Mouse (Mus musculus): ENCODE data around the gene Zmiz1. TPM values are rescaled to one million over a fixed set of nuclear protein-coding genes. Genes with fewer than 3 reads are reported as not detected.
A peak's percentile ranks its signal among the peaks of the same experiment; 100 is the strongest.

Gene Zmiz1
- total RNA-seq, 2 experiments from 2014 or later = 27.4 to 34.5 TPM

DNA sequence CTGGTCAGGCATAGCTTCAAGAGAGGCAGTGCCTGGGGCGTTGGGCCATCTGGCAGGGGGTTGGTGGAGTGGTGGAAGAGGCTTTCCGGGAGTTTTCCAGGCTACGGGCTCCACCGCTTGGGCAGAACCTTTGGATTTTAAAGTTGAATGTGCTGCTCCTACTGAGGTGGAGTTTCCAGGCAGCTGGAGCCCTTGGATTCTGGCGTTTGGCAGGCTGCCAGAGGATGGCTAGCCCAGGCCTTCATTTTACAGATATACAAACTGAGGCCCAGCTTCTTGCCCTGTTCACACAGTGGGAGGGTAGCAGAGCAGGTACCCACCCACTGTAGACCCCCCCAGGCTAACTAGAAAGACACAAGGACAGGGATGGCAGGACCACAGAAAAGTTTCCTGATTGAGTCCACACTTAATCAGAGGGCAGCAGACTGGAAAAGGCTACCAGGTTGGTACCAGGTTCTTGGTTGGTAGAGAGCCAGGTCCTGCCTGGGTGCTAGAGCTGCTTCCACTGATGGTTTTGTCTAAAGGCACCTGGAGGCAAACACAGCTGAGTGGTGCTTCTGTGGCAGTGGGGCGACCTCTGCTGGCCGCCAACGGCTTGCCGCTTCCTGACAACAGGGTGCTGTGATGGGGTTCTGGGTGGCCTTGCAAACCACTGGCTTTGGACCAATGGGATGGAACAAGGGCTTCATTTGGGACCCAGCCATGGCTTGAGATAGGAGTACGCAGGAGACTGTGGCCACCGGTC lies 106.5 kb downstream of the Zmiz1 start:
- intact Hi-C loops (cut with DNase I) = loop anchor here (1.0 to 10.0 kb wide), 7 partner anchors 106 to 1071 kb away; partner anchors contain the start of gene Zmiz1
- Histone ChIP-seq H3K27ac (peak overlapping the region; percentile 46), H3K4me3 (no peak overlapping the region)
- TF ChIP-seq CTCF (IDR thresholded peaks at IDR 0.05) = peak; percentile 96
- peak; percentile 91 for DNase-seq

GRCm38 (mm10) chr14:25567245-25567644 lies 108.3 kb downstream of the Zmiz1 start:
- Histone ChIP-seq H3K27ac (no peak overlapping the region), H3K4me3 (no peak overlapping the region)
- intact Hi-C loops (cut with DNase I) = loop anchor here (5.0 to 10.0 kb wide), 5 partner anchors 185 to 1072 kb away; no protein-coding TSS in a partner anchor
- TF ChIP-seq CTCF (IDR thresholded peaks at IDR 0.05) = peak; percentile 88
- peak; percentile 82 for DNase-seq

DNA sequence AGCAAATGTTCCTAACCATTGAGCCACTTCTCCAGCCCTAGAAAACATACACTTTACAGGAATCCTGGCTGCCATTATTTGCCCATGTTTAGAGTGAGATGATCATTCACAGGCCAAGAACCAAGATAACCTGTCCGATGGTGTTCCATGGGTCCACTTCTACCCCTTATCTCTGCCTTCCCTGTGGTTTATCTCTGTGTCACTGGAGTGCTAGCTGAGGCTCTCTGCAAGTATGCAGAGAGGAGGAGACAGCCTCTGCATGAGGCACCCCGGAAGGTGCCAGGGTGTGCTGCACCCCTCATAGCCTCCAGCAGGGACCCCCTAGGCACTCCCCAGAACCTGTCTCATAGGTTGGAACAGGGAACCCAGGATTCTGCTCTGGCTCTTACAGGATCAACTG lies 108.9 kb downstream of the Zmiz1 start:
- TF ChIP-seq CTCF (IDR thresholded peaks at IDR 0.05) = no peak
- Histone ChIP-seq H3K4me3 (no peak overlapping the region), H3K27ac (no peak overlapping the region)
- DNase-seq = no peak
- intact Hi-C loops (cut with DNase I) = loop anchor here (5.0 to 10.0 kb wide), 5 partner anchors 186 to 1073 kb away; no protein-coding TSS in a partner anchor

DNA sequence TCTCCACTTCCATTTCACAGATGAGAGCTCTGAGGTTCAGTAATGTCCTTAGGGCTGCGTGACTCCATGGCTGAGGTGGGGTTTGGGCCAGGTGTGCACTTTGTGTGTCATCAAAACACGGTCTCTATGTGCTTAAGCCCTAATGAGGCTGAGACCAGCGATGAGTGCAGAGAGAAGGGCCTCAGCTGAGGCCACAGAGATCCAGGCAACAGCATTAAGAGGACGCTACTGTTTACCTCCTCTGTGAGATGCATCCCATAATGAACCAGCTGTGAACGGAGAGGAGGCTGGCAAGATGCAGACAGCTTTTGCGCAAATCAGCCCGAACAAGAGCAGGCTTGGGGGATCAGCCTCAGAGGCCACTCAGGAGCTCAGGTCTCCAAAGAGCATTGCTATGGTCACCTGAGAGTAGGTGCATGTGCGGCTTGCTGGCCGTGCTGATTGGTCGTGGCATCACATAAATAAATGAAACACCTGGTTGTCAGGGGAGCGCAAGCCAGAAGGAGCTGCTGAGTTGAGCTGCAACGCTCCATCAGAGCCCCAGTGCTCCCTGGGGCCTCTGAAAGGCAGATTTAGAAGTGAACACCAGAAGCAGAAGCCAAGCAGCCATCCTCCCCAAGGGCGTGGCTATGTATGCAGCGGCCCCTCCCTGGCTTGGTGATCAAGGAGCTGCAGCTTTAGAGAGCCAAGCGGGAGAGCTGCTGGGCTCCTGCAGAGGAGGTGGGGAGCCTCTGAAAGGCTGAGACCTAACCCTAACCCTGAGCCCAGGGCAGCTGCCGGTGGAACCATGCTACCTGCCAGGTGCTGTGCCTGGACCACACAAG lies 115.3 kb downstream of the Zmiz1 start:
- intact Hi-C loops (cut with DNase I) = no loop called here
- Histone ChIP-seq H3K4me3 (no peak overlapping the region), H3K27ac (no peak overlapping the region)
- DNase-seq = peak; percentile 43
- no peak for TF ChIP-seq CTCF (IDR thresholded peaks at IDR 0.05)

DNA sequence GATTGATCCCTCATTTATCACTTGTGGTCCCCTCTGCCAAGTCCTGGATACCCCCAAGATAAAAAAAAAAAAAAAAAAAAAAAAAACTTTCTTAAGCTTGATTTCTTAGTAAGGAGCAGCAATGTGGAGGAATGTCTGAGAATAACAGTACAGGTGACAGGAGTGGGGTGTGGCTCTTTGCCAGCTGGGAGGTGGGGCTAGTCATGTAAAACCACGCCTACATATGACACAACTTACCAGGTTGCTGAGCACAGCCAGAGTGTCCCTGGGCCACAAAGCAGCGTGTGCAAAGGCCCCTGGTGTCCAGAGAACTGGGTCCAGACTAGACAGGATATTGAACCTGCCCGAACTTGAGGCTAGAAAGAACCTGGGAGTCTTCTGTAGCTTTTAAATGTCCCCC lies 117.7 kb downstream of the Zmiz1 start:
- no peak for TF ChIP-seq CTCF (IDR thresholded peaks at IDR 0.05)
- intact Hi-C loops (cut with DNase I) = no loop called here

DNA sequence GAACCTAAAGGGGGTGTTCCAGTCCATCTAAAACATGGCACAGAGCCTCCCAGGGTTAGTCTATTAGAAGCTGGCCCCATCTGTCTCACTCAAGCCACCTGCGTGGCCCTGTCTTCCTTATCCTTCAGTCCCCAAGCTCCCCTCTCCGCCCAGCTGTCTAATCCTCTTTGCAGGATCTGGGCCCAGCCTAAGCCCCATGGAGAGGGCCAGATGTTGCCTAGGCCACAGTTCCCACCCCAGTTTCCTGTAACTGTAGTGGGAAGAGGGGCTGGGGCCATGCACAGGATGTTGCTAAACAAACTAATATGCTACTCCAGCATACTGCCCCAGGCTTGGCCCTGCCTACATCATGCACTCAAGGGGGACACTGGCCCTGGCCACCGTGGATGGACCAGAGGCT lies 118.4 kb downstream of the Zmiz1 start:
- no peak for TF ChIP-seq CTCF (IDR thresholded peaks at IDR 0.05)
- no peak overlapping the region for H3K27ac ChIP-seq
- DNase-seq = no peak
- intact Hi-C loops (cut with DNase I) = no loop called here
- H3K4me3 ChIP-seq = no peak overlapping the region

More for the DNA sequence above, 117.7 kb downstream of the Zmiz1 start:
- Histone ChIP-seq H3K27ac (no peak overlapping the region), H3K4me3 (no peak overlapping the region)
- no peak for DNase-seq

DNA sequence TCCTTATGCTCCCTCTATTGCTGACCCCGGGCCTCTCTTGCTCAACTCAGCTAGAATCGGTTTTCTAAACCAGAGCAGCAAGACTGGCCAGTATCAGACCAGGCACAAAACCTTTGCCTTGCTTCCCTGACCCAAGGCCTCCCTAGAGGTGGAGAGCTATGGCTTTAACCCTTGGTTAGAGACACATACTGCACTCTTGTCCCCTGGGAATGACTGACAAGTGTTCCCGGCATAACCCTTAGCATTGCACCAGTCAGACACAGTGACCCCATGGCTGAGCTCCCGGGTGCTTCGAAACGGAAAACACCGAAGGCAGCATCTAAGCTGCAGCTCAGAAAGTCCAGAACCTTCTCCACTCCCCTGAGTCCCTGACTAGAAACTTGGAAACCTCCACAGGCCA lies 120.6 kb downstream of the Zmiz1 start:
- intact Hi-C loops (cut with DNase I) = no loop called here
- DNase-seq = no peak
- peak overlapping the region; percentile 44 for H3K27ac ChIP-seq
- H3K4me3 ChIP-seq = no peak overlapping the region
- no peak for TF ChIP-seq CTCF (IDR thresholded peaks at IDR 0.05)

DNA sequence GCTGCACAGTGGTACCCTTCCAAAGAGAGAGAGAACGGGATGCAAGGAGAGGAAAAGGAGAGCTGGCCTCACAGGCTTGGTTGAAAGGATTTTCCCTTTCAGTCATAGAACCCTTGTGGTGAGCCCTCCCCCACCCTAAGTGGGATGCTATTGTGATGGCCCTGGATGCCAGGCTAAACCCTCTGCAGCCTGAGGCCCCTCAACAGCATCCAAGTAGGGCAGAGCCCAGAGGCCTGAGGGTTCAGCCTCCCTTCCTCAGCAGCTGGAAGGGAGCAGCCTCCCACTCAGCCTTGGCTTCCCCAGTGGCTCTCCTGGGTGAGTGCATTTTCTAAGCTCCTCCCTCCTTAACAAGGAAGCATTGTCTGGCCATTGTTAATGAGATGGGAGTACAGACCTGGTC lies 121.4 kb downstream of the Zmiz1 start:
- intact Hi-C loops (cut with DNase I) = no loop called here
- no peak for DNase-seq
- no peak overlapping the region for H3K4me3 ChIP-seq
- no peak overlapping the region for H3K27ac ChIP-seq
- no peak for TF ChIP-seq CTCF (IDR thresholded peaks at IDR 0.05)

DNA sequence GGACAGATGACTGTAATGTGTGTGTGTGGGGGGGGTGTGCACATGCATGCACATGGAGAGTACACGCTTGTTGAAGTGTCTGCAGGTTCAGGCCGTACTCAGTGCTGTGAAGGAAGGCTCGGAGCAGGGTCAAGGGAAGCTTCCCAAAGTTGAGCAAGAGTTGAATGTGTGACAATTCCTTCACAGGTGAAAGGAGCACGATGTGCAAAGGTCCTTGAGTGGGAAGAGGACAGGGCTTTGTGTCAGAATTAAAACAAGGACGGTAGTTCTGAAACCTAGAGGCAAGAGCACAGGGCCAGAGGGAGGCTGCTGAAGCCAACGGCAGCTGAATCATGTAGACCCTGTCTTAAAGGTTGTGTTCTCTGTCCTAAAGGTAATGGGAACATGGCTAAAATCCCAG lies 123.6 kb downstream of the Zmiz1 start:
- DNase-seq = no peak
- no peak overlapping the region for H3K27ac ChIP-seq
- H3K4me3 ChIP-seq = no peak overlapping the region
- intact Hi-C loops (cut with DNase I) = no loop called here
- no peak for TF ChIP-seq CTCF (IDR thresholded peaks at IDR 0.05)

DNA sequence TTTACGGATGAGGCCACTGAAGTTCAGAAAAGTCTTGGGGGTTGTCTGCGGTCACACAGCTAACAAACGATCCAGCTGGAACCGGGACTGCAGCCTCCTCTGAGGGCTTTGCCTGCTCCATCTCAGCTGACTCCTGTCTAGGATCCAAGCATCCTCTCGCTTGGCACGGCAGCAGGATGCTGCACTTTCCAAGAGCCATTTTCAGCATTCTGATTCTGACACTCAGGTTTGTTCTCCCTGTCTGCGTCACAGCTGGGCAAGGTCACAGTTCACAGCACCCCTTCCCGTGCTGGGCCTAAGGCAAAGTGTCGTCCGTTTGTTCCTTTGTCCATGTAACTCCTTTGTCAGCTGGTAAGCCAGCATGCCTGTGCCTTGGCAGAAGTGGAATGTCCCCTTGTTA lies 124.9 kb downstream of the Zmiz1 start:
- TF ChIP-seq CTCF (IDR thresholded peaks at IDR 0.05) = no peak
- intact Hi-C loops (cut with DNase I) = no loop called here
- peak; percentile 63 for DNase-seq
- Histone ChIP-seq H3K4me3 (no peak overlapping the region), H3K27ac (no peak overlapping the region)

GRCm38 (mm10) chr14:25585545-25586301 lies 126.7 kb downstream of the Zmiz1 start:
- intact Hi-C loops (cut with DNase I) = no loop called here
- peak overlapping the region; percentile 11; the same call in 1 of the 2 replicates for H3K4me3 ChIP-seq
- no peak for TF ChIP-seq CTCF (IDR thresholded peaks at IDR 0.05)
- peak overlapping the region; percentile 77 for H3K27ac ChIP-seq
- DNase-seq = peak; percentile 77

- no peak for TF ChIP-seq CTCF (IDR thresholded peaks at IDR 0.05)
- DNase-seq = no peak
- intact Hi-C loops (cut with DNase I) = no loop called here
- peak overlapping the region; percentile 9; the same call in 1 of the 2 replicates for H3K4me3 ChIP-seq
- H3K27ac ChIP-seq = peak overlapping the region; percentile 77
Observed at GRCm38 (mm10) chr14:25586846-25587486, 128.0 kb downstream of the Zmiz1 start.

Measured in gastrocnemius, adult 2 months (tissue).